ENCODE assay signal across 11 mouse cellular contexts in the genomic region with DNA sequence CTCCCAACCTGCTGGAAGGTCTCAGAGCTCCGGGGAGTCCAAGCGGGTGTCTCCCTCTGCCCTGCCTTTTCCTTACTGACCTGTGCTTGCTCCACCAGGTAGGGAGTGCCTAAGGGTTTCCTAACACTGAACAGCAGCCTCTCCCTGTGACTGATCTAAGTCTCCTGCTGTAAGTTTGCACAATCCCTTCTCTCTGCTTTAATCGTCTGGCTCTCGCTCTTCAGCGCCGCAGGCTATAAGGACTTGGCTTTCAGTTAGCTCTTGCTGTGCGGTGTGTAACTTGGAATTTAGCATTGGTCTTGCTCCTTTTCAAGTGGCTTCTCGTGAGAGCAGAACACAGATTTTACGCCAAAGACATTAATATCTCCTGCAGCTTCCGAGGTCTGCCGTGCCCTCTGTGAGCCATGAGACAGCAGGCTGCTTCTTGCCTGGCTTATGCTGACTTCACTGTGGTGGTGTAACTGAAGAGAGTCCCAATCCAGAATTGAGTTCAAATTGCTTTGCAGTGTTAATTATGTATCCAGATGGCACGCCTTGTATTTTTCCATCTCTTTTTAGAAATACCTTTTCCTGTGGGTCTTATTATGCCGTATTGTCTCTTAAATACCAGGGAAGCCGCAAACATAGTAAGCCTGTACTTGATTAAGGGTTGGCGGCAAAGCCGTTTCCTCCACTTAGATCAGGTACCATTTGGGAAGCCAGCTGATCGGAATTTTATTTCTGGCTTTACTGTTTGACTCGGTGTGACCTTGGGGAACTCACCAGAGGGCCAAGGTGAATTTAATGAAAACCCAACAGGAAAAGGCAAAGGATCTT. TPM values are rescaled to one million over a fixed set of nuclear protein-coding genes. Genes with fewer than 3 reads are reported as not detected.
DNase-seq lines count a peak whose midpoint lies in the region; ATAC-seq and TF ChIP-seq lines count a peak whose summit lies in the region.
"Had no signal": no experiment of that assay in that cellular context is flagged by ENCODE, and none has a peak within 500 bp of the region (broad histone marks: within the 10 kb centered on the region; RNA-seq: fewer than 3 reads in every experiment).

No protein-coding gene starts in this region.

- no peak overlapping the region for H3K4me2 ChIP-seq in intestine, embryonic 15.5 days (replicated peaks)
- H3K4me2 ChIP-seq in intestine, postnatal 0 days (replicated peaks; ENCODE audit: low read depth), result no peak overlapping the region
- no peak overlapping the region for H3K4me2 ChIP-seq in kidney, embryonic 15.5 days
- H3K4me2 ChIP-seq in heart, embryonic 11.5 days, result no peak overlapping the region
- H3K4me2 ChIP-seq: liver, embryonic 15.5 days had no signal

- no peak for TF ChIP-seq CTCF in intestine, postnatal 0 days (IDR thresholded peaks at IDR 0.05; ENCODE audit: low read depth)

- peak; percentile 60 for ATAC-seq in intestine, embryonic 15.5 days
- ATAC-seq in intestine, postnatal 0 days, result no peak
- ATAC-seq in kidney, embryonic 15.5 days (replicated peaks; ENCODE audit: low FRiP score), result no peak
- no peak for ATAC-seq in heart, embryonic 11.5 days (replicated peaks; ENCODE audit: insufficient number of reproducible peaks, low FRiP score, low TSS enrichment)

- no peak overlapping the region for H3K27ac ChIP-seq in intestine, embryonic 15.5 days
- no peak overlapping the region for H3K27ac ChIP-seq in intestine, postnatal 0 days (ENCODE audit: low read depth, low read length)
- H3K27ac ChIP-seq in kidney, embryonic 15.5 days, result no peak overlapping the region
- H3K27ac ChIP-seq in heart, embryonic 11.5 days (ENCODE audit: low read depth, low read length), result no peak overlapping the region
- H3K27ac ChIP-seq: liver, embryonic 15.5 days had no signal

- 80% methylated on average over 18 of the region's 18 CpGs for WGBS in intestine, embryonic 15.5 days
- 74% methylated on average over 18 of the region's 18 CpGs for WGBS in intestine, postnatal 0 days
- WGBS in kidney, embryonic 15.5 days, result 88% methylated on average over 18 of the region's 18 CpGs
- WGBS in heart, embryonic 11.5 days (ENCODE audit: insufficient replicate concordance), result 75% methylated on average over 18 of the region's 18 CpGs

- H3K4me3 ChIP-seq in intestine, embryonic 15.5 days (replicated peaks), result no peak overlapping the region
- no peak overlapping the region for H3K4me3 ChIP-seq in intestine, postnatal 0 days (ENCODE audit: low read depth, low read length)
- H3K4me3 ChIP-seq in kidney, embryonic 15.5 days (replicated peaks), result no peak overlapping the region
- H3K4me3 ChIP-seq in heart, embryonic 11.5 days (ENCODE audit: low read depth, low read length), result no peak overlapping the region
- H3K4me3 ChIP-seq: liver, embryonic 15.5 days had no signal

- H3K4me1 ChIP-seq in intestine, embryonic 15.5 days (replicated peaks), result no peaks in the 10 kb centered on the region
- 0 out of 2 replicates have a peak, but pooled peaks cover 3% of the 10 kb centered on the region for H3K4me1 ChIP-seq in intestine, postnatal 0 days (replicated peaks; ENCODE audit: control insufficient read depth, insufficient read depth, low read length)
- H3K4me1 ChIP-seq in kidney, embryonic 15.5 days, result 0 out of 2 replicates have a peak, but pooled peaks cover 3% of the 10 kb centered on the region
- H3K4me1 ChIP-seq in heart, embryonic 11.5 days (ENCODE audit: control insufficient read depth, insufficient read depth, low read length), result no peaks in the 10 kb centered on the region
- H3K4me1 ChIP-seq: liver, embryonic 15.5 days had no signal

- no peaks in the 10 kb centered on the region for H3K27me3 ChIP-seq in intestine, embryonic 15.5 days (replicated peaks)
- no peaks in the 10 kb centered on the region for H3K27me3 ChIP-seq in intestine, postnatal 0 days (replicated peaks; ENCODE audit: control insufficient read depth, insufficient read depth, low read length)
- no peaks in the 10 kb centered on the region for H3K27me3 ChIP-seq in kidney, embryonic 15.5 days
- no peaks in the 10 kb centered on the region for H3K27me3 ChIP-seq in heart, embryonic 11.5 days (ENCODE audit: control insufficient read depth, insufficient read depth, low read length)
- H3K27me3 ChIP-seq: liver, embryonic 15.5 days had no signal

- H3K36me3 ChIP-seq in intestine, embryonic 15.5 days, result no peaks in the 10 kb centered on the region
- no peaks in the 10 kb centered on the region for H3K36me3 ChIP-seq in intestine, postnatal 0 days (ENCODE audit: control insufficient read depth, insufficient read depth)
- H3K36me3 ChIP-seq in kidney, embryonic 15.5 days, result peaks cover 3% of the 10 kb centered on the region; the same call in 1 of the 2 replicates
- H3K36me3 ChIP-seq in heart, embryonic 11.5 days (ENCODE audit: control insufficient read depth, insufficient read depth, low read length), result no peaks in the 10 kb centered on the region
- H3K36me3 ChIP-seq: liver, embryonic 15.5 days had no signal

- peak; percentile 70 for DNase-seq in brain, adult 2 months (ENCODE audit: low read depth, low spot score)
- DNase-seq in cerebellum, postnatal 10 days, result peak; percentile 71 to 78
- peak; percentile 22 to 58 for DNase-seq in layer of hippocampus, adult 18-20 months (ENCODE audit: low spot score in 2 of 2)
- no peak for DNase-seq in urinary bladder, postnatal 4 days (ENCODE audit: low spot score in 2 of 2)
- DNase-seq: adrenal gland, postnatal 14 days; spleen, adult 18-20 months had no signal

- H3K9me3 ChIP-seq in intestine, embryonic 15.5 days, result no peaks in the 10 kb centered on the region
- H3K9me3 ChIP-seq in intestine, postnatal 0 days (ENCODE audit: control insufficient read depth), result no peaks in the 10 kb centered on the region
- H3K9me3 ChIP-seq in kidney, embryonic 15.5 days (replicated peaks), result no peaks in the 10 kb centered on the region
- no peaks in the 10 kb centered on the region for H3K9me3 ChIP-seq in heart, embryonic 11.5 days (replicated peaks; ENCODE audit: control insufficient read depth, low read length)
- H3K9me3 ChIP-seq: liver, embryonic 15.5 days had no signal

- H3K9ac ChIP-seq in intestine, embryonic 15.5 days, result no peak overlapping the region
- no peak overlapping the region for H3K9ac ChIP-seq in intestine, postnatal 0 days (ENCODE audit: low read depth, low read length)
- no peak overlapping the region for H3K9ac ChIP-seq in kidney, embryonic 15.5 days
- no peak overlapping the region for H3K9ac ChIP-seq in heart, embryonic 11.5 days (ENCODE audit: low read depth, low read length)
- H3K9ac ChIP-seq: liver, embryonic 15.5 days had no signal

RNA-seq across cellular contexts. Expression of gene Parp11, which starts 50.4 kb away (rescaled TPM):
- 19.3 and 20.6 TPM in 2 replicates for polyA plus RNA-seq in intestine, embryonic 15.5 days (2015; fragmentation: Nextera tagmentation; extraction: Ambion mirVana)
- polyA plus RNA-seq in intestine, postnatal 0 days (2015; fragmentation: Nextera tagmentation; extraction: Ambion mirVana), result 8.0 and 8.7 TPM in 2 replicates
- total RNA-seq in layer of hippocampus, adult 18-20 months (2021), result 10 to 100 TPM; 25.6 to 29.5 TPM
- 23.9 and 28.4 TPM in 2 replicates for polyA plus RNA-seq in kidney, embryonic 15.5 days (2015; fragmentation: Nextera tagmentation; extraction: Ambion mirVana)
- 19.9 and 23.6 TPM in 2 replicates for polyA plus RNA-seq in heart, embryonic 11.5 days (2014; fragmentation: Nextera tagmentation; extraction: Ambion mirVana)

Comparison
In these comparisons a context has a peak if more than half of its experiments do, and no peak if none do; other contexts are left out.
1. DNase-seq: peak in brain, adult 2 months (single experiment), cerebellum, postnatal 10 days (2 of 2) and layer of hippocampus, adult 18-20 months (2 of 2); none in urinary bladder, postnatal 4 days (0 of 2).